Mouse (Mus musculus) cerebellum, adult 18-20 months (tissue): ENCODE data around the gene Six3.

Source experiments
- DNase-seq, 2 experiments: peaks; one replicate each; pipeline ENCODE4 v3.0.0; 2021

Six3 gene

DNA sequence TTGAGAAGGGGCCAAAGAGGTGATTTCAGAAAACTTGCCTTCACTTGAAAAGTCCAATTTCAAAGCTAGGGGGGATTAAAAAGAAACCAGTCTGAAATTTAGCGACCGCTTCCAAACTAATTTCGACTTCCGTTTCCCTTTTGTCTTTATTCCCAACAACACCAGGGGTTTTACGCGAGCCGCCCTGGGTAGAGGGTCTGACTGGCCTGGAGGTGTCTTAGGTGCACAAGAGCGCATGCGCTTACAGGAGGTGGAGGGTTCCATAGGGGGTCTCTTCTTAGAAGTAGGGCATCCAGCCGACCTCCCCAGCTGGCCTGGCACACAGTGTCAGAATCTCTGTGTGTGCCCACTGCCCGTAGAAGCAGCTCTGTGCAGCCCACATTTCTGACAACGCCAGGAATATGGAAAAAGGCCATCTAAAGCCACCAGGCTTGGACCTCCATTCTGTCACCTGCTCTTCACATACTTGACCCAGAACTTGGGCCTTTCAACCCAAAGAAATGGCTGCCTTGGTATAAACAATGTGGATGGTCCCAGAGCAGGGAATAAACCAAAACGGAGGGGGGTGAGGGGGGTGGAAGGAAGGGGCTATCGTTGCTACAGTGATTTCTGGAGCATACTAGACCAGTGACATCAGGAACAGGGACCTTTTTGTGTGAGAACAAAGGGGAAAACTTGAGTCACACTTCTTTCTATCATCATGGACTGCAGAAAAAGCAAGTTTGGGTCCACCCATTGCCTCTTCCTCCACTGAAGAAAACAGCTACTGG is 12.9 kb downstream of the Six3 start:
- no peak for DNase-seq

DNA sequence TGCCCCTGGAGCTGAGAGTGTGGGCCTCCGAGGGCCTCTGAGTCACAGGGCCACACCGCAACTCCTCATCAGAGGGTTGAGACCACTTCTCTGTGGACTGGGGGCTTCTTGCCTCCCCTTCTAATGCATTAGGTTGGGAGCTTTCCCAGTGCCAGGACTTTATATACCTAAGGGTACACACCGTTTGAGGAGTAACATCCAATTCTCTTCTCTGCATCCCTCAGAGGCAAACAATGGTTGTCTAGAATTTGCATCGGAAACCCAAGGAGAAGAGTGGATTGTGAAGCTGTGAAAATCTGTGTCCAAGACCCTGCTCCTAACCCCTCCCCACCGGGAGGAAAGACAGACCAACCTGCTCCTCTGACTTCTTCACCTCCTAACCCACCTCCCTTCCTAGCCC is 14.3 kb downstream of the Six3 start:
- no peak for DNase-seq

DNA sequence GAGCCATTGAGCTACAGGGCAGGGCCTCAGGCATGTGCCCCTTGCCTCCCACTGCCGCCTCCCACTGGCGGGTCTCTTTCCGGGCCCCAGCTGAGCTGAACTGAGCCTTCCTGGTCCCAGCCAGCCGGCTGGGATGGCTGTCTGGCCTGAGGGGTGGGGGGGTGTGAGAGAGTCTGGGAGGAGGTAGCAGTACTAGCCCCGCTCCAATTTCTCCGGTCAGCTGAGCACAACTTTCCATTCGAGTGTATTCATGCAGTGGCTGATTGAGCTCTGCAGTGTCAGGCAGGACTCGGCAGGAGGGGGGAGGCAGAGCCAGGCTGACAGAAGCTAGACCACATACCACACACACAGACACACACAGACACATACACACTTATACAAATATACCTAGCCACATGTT is 15.4 kb downstream of the Six3 start:
- no peak for DNase-seq

GRCm38 (mm10) chr17:85629396-85629795 is 16.0 kb downstream of the Six3 start:
- DNase-seq = no peak

- DNase-seq = no peak
Observed at GRCm38 (mm10) chr17:85630296-85631050, 17.1 kb downstream of the Six3 start.

DNA sequence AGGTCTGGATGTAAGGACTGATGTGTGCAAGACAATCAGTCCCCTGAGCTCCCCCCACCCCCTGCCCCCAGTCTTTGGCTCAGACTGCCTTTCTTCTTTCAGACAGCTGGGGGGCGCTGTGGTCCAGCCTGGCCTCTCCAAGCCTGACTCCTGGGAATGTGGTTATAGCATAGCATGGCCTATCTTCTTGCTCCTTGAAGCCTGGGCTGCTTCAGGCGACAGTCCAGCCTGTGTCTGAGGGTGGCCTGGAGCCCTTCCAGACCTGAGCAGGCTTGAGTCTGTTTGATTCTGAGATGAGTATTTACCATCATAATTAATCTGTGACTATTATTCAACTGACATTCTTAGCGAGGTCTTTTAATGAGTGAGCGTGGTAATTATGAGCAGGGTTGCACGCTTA is 17.7 kb downstream of the Six3 start:
- peak in 1 of 2 experiments; percentile 17 for DNase-seq

GRCm38 (mm10) chr17:85633619-85634018 is 20.2 kb downstream of the Six3 start:
- peak; percentile 76 to 80 for DNase-seq

DNA sequence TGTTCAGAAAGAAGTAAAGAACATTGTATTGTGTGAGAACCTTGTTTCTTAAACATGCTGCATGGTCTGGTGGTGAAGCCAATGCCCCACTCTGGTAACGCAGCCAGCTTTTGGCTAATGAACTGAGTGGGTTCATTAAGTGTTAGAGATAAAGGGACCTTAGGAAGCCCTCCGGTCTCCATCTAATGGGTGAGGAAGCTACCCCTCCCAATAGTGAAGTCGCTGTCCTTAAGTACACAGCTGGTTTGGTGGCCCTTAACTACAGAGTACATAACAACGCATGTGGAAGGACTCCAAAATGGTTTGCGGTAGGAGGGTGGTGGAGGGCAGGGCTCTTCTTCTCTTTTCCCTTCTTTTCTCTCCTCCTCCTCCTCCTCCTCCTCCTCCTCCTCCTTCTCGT is 24.5 kb downstream of the Six3 start:
- no peak for DNase-seq

GRCm38 (mm10) chr17:85645312-85645711 is 31.9 kb downstream of the Six3 start:
- DNase-seq = no peak

GRCm38 (mm10) chr17:85645718-85646665 is 32.6 kb downstream of the Six3 start:
- DNase-seq = peak; percentile 25 to 41

DNA sequence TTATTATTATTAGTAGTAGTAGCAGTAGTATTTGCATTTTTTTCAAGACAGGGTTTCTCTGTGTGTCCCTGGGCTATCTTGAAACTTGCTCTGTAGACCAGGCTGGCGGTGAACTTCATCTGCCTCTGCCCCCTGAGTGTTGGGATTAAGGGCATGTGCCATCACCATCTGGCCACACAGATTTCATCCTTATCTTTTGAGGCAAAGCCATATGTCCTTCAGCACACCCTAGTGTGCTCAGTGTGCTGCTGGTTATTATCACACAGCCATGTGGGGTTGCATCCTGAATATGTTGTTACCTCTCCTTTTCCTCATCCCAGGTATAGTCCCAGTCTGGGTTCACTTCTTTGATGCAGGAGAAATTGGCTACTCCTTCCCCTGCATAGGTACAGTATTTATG is 46.6 kb downstream of the Six3 start:
- peak; percentile 37 to 44 for DNase-seq

DNA sequence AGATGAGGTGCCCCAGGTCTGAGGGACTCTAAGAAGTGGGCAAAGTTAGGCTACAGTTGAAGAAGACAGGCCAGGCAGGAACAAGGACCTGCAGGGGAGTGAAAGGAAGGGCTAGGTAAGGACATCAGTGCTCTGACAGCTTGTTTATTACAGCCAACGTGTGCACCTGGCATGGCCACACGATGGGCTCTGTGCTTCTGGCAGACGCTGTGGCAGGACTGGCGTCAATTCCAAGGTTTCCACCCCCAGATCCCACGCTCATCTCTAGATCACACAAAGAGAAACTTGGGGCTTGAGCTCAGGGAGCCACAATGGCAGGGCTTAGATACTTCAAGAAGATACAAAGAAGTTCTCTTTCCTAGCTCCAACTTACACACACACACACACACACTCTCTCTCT is 48.1 kb downstream of the Six3 start:
- peak; percentile 28 to 37 for DNase-seq

- no peak for DNase-seq
Observed at GRCm38 (mm10) chr17:85664202-85664601, 50.8 kb downstream of the Six3 start.

GRCm38 (mm10) chr17:85664618-85665320 is 51.4 kb downstream of the Six3 start:
- peak; percentile 64 to 73 for DNase-seq
